Mouse (Mus musculus): ENCODE data around the gene Pygb. TPM values are rescaled to one million over a fixed set of nuclear protein-coding genes. Genes with fewer than 3 reads are reported as not detected.

The Pygb gene
- polyA plus RNA-seq (2012; fragmentation: generic; extraction: Trizol): 23.8 TPM

GRCm38 (mm10) chr2:150786251-150787180 lies at the start of gene Pygb:
Pygb (plus strand) TSS chr2:150786735.
- Histone ChIP-seq H3K36me3 (ENCODE audit: control insufficient read depth, insufficient read depth) (no peaks in the 10 kb centered on the region), H3K79me2 (ENCODE audit: control insufficient read depth, insufficient read depth) (no peaks in the 10 kb centered on the region)

GRCm38 (mm10) chr2:150737881-150738280 lies 48.7 kb upstream of the Pygb start:
- Histone ChIP-seq H3ac (ENCODE audit: control insufficient read depth, insufficient read length) (no peak overlapping the region), H3K27me3 (ENCODE audit: control insufficient read depth, insufficient read depth, insufficient read length) (no peaks in the 10 kb centered on the region), H3K79me2 (ENCODE audit: control insufficient read depth, insufficient read depth) (no peaks in the 10 kb centered on the region), H3K4me3 (no peak overlapping the region), H3K36me3 (ENCODE audit: control insufficient read depth, insufficient read depth) (no peaks in the 10 kb centered on the region), H3K4me2 (ENCODE audit: low read depth) (no peak overlapping the region)
- no peak for TF ChIP-seq MYOD1 (IDR thresholded peaks at IDR 0.05; ENCODE audit: control insufficient read depth in 1 of 3, insufficient read length in 2 of 3, low read depth in 2 of 3)
- no peak for TF ChIP-seq USF1 (IDR thresholded peaks at IDR 0.05; ENCODE audit: low read depth)
- no peak for TF ChIP-seq TCF12 (IDR thresholded peaks at IDR 0.05; ENCODE audit: insufficient read depth, poor library complexity, severe bottlenecking)
- no peak for TF ChIP-seq MYOG (IDR thresholded peaks at IDR 0.05; ENCODE audit: control insufficient read depth in 1 of 3, insufficient read depth in 1 of 3, insufficient read length in 2 of 3, low read depth in 2 of 3)
- TF ChIP-seq POLR2A (IDR thresholded peaks at IDR 0.05; ENCODE audit: insufficient read length, low read depth): no peak
- no peak for TF ChIP-seq SRF (IDR thresholded peaks at IDR 0.05; ENCODE audit: control insufficient read depth, insufficient read length, low read depth)
- TF ChIP-seq REST (IDR thresholded peaks at IDR 0.05; ENCODE audit: insufficient read depth, insufficient read length): no peak
- no peak for TF ChIP-seq CEBPB (IDR thresholded peaks at IDR 0.05; ENCODE audit: insufficient read depth, poor library complexity, severe bottlenecking)
- TF ChIP-seq E2F4 (IDR thresholded peaks at IDR 0.05; ENCODE audit: insufficient read depth): no peak
- no peak for TF ChIP-seq MAX (IDR thresholded peaks at IDR 0.05; ENCODE audit: low read depth)
- no peak for TF ChIP-seq TCF3 (IDR thresholded peaks at IDR 0.05; ENCODE audit: insufficient read length, low read depth)
- no peak for TF ChIP-seq POLR2AphosphoS2 (IDR thresholded peaks at IDR 0.05; ENCODE audit: insufficient read length, low read depth)

More at GRCm38 (mm10) chr2:150786251-150787180, at the start of gene Pygb:
- H3K4me2 ChIP-seq (ENCODE audit: low read depth): peak within 1 kb of the TSS; percentile 78
- peak within 1 kb of the TSS; percentile 3 for H3ac ChIP-seq (ENCODE audit: control insufficient read depth, insufficient read length)
- TF ChIP-seq MYOG (IDR thresholded peaks at IDR 0.05; ENCODE audit: control insufficient read depth in 1 of 3, insufficient read depth in 1 of 3, insufficient read length in 2 of 3, low read depth in 2 of 3) (no peak), USF1 (IDR thresholded peaks at IDR 0.05; ENCODE audit: low read depth) (no peak), MAX (IDR thresholded peaks at IDR 0.05; ENCODE audit: low read depth) (no peak), E2F4 (IDR thresholded peaks at IDR 0.05; ENCODE audit: insufficient read depth) (no peak), MYOD1 (IDR thresholded peaks at IDR 0.05; ENCODE audit: control insufficient read depth in 1 of 3, insufficient read length in 2 of 3, low read depth in 2 of 3) (no peak), POLR2A (IDR thresholded peaks at IDR 0.05; ENCODE audit: insufficient read length, low read depth) (peak; percentile 87), REST (IDR thresholded peaks at IDR 0.05; ENCODE audit: insufficient read depth, insufficient read length) (no peak), CEBPB (IDR thresholded peaks at IDR 0.05; ENCODE audit: insufficient read depth, poor library complexity, severe bottlenecking) (no peak), TCF12 (IDR thresholded peaks at IDR 0.05; ENCODE audit: insufficient read depth, poor library complexity, severe bottlenecking) (no peak), SRF (IDR thresholded peaks at IDR 0.05; ENCODE audit: control insufficient read depth, insufficient read length, low read depth) (peak; percentile 67), POLR2AphosphoS2 (IDR thresholded peaks at IDR 0.05; ENCODE audit: insufficient read length, low read depth) (peak; percentile 88), TCF3 (IDR thresholded peaks at IDR 0.05; ENCODE audit: insufficient read length, low read depth) (no peak)
- H3K27me3 ChIP-seq (ENCODE audit: control insufficient read depth, insufficient read depth, insufficient read length): no peaks in the 10 kb centered on the region
- H3K4me3 ChIP-seq: peak within 1 kb of the TSS; percentile 74

DNA sequence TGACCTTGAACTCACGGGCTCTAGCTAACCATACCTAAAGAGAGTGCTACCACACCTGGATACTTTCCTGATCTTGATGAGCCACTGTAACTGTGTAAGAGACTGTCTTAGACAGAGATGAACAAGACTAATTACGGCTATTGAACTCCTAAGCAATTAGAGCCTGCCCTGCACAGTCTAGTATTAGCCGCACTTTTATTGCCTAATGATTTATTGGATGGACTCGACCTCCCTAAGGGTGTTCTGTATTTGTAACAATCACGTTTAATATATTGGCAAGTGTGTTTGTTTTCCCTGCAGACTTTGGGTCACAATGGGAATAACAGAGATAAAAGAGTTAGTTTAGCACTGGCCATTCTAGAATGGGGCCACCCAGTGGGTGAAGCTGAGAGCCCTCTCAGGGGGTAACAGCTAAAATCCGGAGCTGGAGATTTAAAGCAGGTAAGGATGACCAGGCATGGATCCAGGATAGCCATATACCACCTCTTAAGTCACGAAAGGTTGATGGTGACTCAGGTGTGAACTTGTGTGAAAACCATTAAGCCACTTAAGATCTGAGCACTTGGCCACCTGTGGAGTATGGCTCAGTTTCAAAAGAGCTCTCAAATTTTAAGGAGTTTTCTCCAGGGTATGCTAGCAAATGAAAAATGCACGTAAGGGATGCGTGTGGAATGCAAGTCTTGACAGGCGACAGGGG lies 46.2 kb upstream of the Pygb start:
- no peak for TF ChIP-seq POLR2A (IDR thresholded peaks at IDR 0.05; ENCODE audit: insufficient read length, low read depth)
- no peak for TF ChIP-seq SRF (IDR thresholded peaks at IDR 0.05; ENCODE audit: control insufficient read depth, insufficient read length, low read depth)
- no peak for TF ChIP-seq USF1 (IDR thresholded peaks at IDR 0.05; ENCODE audit: low read depth)
- no peak for TF ChIP-seq MYOG (IDR thresholded peaks at IDR 0.05; ENCODE audit: control insufficient read depth in 1 of 3, insufficient read depth in 1 of 3, insufficient read length in 2 of 3, low read depth in 2 of 3)
- TF ChIP-seq MYOD1 (IDR thresholded peaks at IDR 0.05; ENCODE audit: control insufficient read depth in 1 of 3, insufficient read length in 2 of 3, low read depth in 2 of 3): no peak
- no peak for TF ChIP-seq TCF3 (IDR thresholded peaks at IDR 0.05; ENCODE audit: insufficient read length, low read depth)
- TF ChIP-seq CEBPB (IDR thresholded peaks at IDR 0.05; ENCODE audit: insufficient read depth, poor library complexity, severe bottlenecking): no peak
- no peak for TF ChIP-seq MAX (IDR thresholded peaks at IDR 0.05; ENCODE audit: low read depth)
- TF ChIP-seq E2F4 (IDR thresholded peaks at IDR 0.05; ENCODE audit: insufficient read depth): no peak
- no peak for TF ChIP-seq REST (IDR thresholded peaks at IDR 0.05; ENCODE audit: insufficient read depth, insufficient read length)
- no peak for TF ChIP-seq POLR2AphosphoS2 (IDR thresholded peaks at IDR 0.05; ENCODE audit: insufficient read length, low read depth)

DNA sequence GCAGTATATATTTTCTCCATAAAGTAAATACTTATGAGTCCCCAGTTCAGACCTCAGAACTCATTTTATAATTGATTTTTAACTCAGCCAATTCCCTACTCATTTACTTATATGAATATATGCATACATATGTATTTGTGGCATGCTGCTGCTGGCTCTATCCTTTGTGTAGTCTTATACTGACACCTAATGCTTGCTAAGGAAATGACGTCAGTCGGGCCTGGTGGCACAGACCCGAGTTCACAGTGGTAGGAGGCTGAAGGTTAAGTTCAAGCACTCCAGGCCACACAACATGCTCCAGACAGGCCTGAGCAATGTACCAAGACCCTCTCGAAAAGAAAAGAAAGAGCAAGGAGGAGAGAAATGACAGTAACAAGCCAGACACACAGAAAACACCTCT lies 45.1 kb upstream of the Pygb start:
- TF ChIP-seq CEBPB (IDR thresholded peaks at IDR 0.05; ENCODE audit: insufficient read depth, poor library complexity, severe bottlenecking): no peak
- no peak for TF ChIP-seq MYOG (IDR thresholded peaks at IDR 0.05; ENCODE audit: control insufficient read depth in 1 of 3, insufficient read depth in 1 of 3, insufficient read length in 2 of 3, low read depth in 2 of 3)
- no peak for TF ChIP-seq SRF (IDR thresholded peaks at IDR 0.05; ENCODE audit: control insufficient read depth, insufficient read length, low read depth)
- no peak for TF ChIP-seq USF1 (IDR thresholded peaks at IDR 0.05; ENCODE audit: low read depth)
- no peak for TF ChIP-seq POLR2A (IDR thresholded peaks at IDR 0.05; ENCODE audit: insufficient read length, low read depth)
- no peak for TF ChIP-seq TCF12 (IDR thresholded peaks at IDR 0.05; ENCODE audit: insufficient read depth, poor library complexity, severe bottlenecking)
- TF ChIP-seq TCF3 (IDR thresholded peaks at IDR 0.05; ENCODE audit: insufficient read length, low read depth): no peak
- TF ChIP-seq MYOD1 (IDR thresholded peaks at IDR 0.05; ENCODE audit: control insufficient read depth in 1 of 3, insufficient read length in 2 of 3, low read depth in 2 of 3): no peak
- no peak for TF ChIP-seq E2F4 (IDR thresholded peaks at IDR 0.05; ENCODE audit: insufficient read depth)
- no peak for TF ChIP-seq MAX (IDR thresholded peaks at IDR 0.05; ENCODE audit: low read depth)
- TF ChIP-seq POLR2AphosphoS2 (IDR thresholded peaks at IDR 0.05; ENCODE audit: insufficient read length, low read depth): no peak
- TF ChIP-seq REST (IDR thresholded peaks at IDR 0.05; ENCODE audit: insufficient read depth, insufficient read length): no peak
- Histone ChIP-seq H3ac (ENCODE audit: control insufficient read depth, insufficient read length) (no peak overlapping the region), H3K79me2 (ENCODE audit: control insufficient read depth, insufficient read depth) (no peaks in the 10 kb centered on the region), H3K27me3 (ENCODE audit: control insufficient read depth, insufficient read depth, insufficient read length) (peaks cover 17% of the 10 kb centered on the region), H3K36me3 (ENCODE audit: control insufficient read depth, insufficient read depth) (no peaks in the 10 kb centered on the region), H3K4me3 (no peak overlapping the region), H3K4me2 (ENCODE audit: low read depth) (no peak overlapping the region)

More for the DNA sequence above, 46.2 kb upstream of the Pygb start:
- no peaks in the 10 kb centered on the region for H3K79me2 ChIP-seq (ENCODE audit: control insufficient read depth, insufficient read depth)
- H3K36me3 ChIP-seq (ENCODE audit: control insufficient read depth, insufficient read depth): no peaks in the 10 kb centered on the region
- H3K4me3 ChIP-seq: no peak overlapping the region
- H3K4me2 ChIP-seq (ENCODE audit: low read depth): no peak overlapping the region
- no peak overlapping the region for H3ac ChIP-seq (ENCODE audit: control insufficient read depth, insufficient read length)
- H3K27me3 ChIP-seq (ENCODE audit: control insufficient read depth, insufficient read depth, insufficient read length): peaks cover 8% of the 10 kb centered on the region

All from myocyte (in vitro differentiated cells).